ENCODE assay signal across 3 mouse cellular contexts in genomic region chr5:118653119-118653518, GRCm38 (mm10).
A peak's percentile ranks its signal among the peaks of the same experiment; 100 is the strongest.
DNase-seq lines count a peak whose midpoint lies in the region; TF ChIP-seq lines count a peak whose summit lies in the region.
"Not testable (repeated sequence)": the region's sequence is repeated elsewhere in the genome, so short reads cannot be mapped to it uniquely, and the experiment has no call there.

No protein-coding gene starts in this region.

- TF ChIP-seq EP300 in CH12.LX (IDR thresholded peaks at IDR 0.05; ENCODE audit: low read length), result not testable (repeated sequence)

- TF ChIP-seq CTCF in CH12.LX (conservative IDR thresholded peaks at IDR 0.05 in 1 of 2, IDR thresholded peaks at IDR 0.05 in 1 of 2; ENCODE audit: low read depth in 2 of 2, low read length in 2 of 2), result not testable (repeated sequence)

- dilution Hi-C loops in CH12.LX (cut with MboI; ENCODE audit: extremely low pct_ligation_motif_present, extremely low pct_unique_long_range_greater_than_20kb, low sequenced_read_pairs), result not testable (repeated sequence)

- not testable (repeated sequence) for TF ChIP-seq RAD21 in CH12.LX (IDR thresholded peaks at IDR 0.05; ENCODE audit: low read depth, low read length)

- TF ChIP-seq POLR2A in CH12.LX (IDR thresholded peaks at IDR 0.05; ENCODE audit: low read depth, low read length), result not testable (repeated sequence)

- in situ Hi-C loops in CH12.LX (cut with MboI; ENCODE audit: low pct_ligation_motif_present, low pct_unique_long_range_greater_than_20kb, low sequenced_read_pairs); ES-E14 (cut with MboI; ENCODE audit: low sequenced_read_pairs in 2 of 2, unreplicated experiment in 2 of 2): not testable (repeated sequence)

- not testable (repeated sequence) for H3K4me3 ChIP-seq in CH12.LX (replicated peaks in 1 of 3; ENCODE audit: low read depth in 2 of 3, low read length in 2 of 3, poor library complexity in 1 of 3); ES-E14 (ENCODE audit: insufficient read depth in 1 of 2, low read depth in 1 of 2, low read length in 2 of 2, poor library complexity in 1 of 2, severe bottlenecking in 1 of 2)

- not testable (repeated sequence) for H3K27me3 ChIP-seq in CH12.LX (replicated peaks)

- H3K4me2 ChIP-seq in CH12.LX (ENCODE audit: insufficient read depth, low read depth, poor library complexity, severe bottlenecking), result not testable (repeated sequence)

- not testable (repeated sequence) for DNase-seq in CH12.LX (ENCODE audit: extremely low read depth); ES-E14 (ENCODE audit: low read depth, low spot score)
- peak; percentile 65 for DNase-seq in adipocyte (ENCODE audit: low spot score)

- H3K4me1 ChIP-seq in CH12.LX (ENCODE audit: control insufficient read depth in 1 of 2, insufficient read depth in 2 of 2), result peaks cover 0 to 24% of the 10 kb centered on the region in 2 experiments; a peak in 2 of 4 replicates
- peaks cover 12 to 24% of the 10 kb centered on the region in 2 experiments; a peak in 2 of 4 replicates for H3K4me1 ChIP-seq in ES-E14 (ENCODE audit: control insufficient read depth in 2 of 2, insufficient read depth in 2 of 2, low read length in 2 of 2, poor library complexity in 1 of 2)

- not testable (repeated sequence) for H3K9ac ChIP-seq in CH12.LX (ENCODE audit: insufficient read depth, low read depth); ES-E14 (ENCODE audit: insufficient read depth, low read depth, low read length, poor library complexity, severe bottlenecking)

- H3K36me3 ChIP-seq in CH12.LX (replicated peaks in 1 of 2; ENCODE audit: control insufficient read depth in 1 of 2, insufficient read depth in 1 of 2, low read length in 1 of 2), result peaks cover 3 to 42% of the 10 kb centered on the region in 2 experiments
- H3K36me3 ChIP-seq in ES-E14 (ENCODE audit: control insufficient read depth, insufficient read depth, low read length, poor library complexity, severe bottlenecking), result not testable (repeated sequence)

- H3K27ac ChIP-seq in CH12.LX (ENCODE audit: insufficient read depth, low read depth); ES-E14 (ENCODE audit: insufficient read depth, low read depth, low read length, poor library complexity, severe bottlenecking): not testable (repeated sequence)

- not testable (repeated sequence) for H3K79me2 ChIP-seq in CH12.LX (replicated peaks; ENCODE audit: control insufficient read depth, extremely low read depth, insufficient read depth, poor library complexity, severe bottlenecking)

- not testable (repeated sequence) for H3K9me3 ChIP-seq in CH12.LX (replicated peaks; ENCODE audit: low read length); ES-E14 (ENCODE audit: control insufficient read depth, insufficient read depth, low read depth, low read length)

TF ChIP-seq in CH12.LX, 34 proteins besides CTCF, POLR2A, EP300 and RAD21:
- peak; percentile 30; the same call in 1 of the 2 replicates for TF ChIP-seq ZNF384 (IDR thresholded peaks at IDR 0.05; ENCODE audit: low read depth, low read length)
TF ChIP-seq in CH12.LX: peak in this region for 1; not testable (repeated sequence) for 33.

TF ChIP-seq in ES-E14, 5 proteins besides CTCF, POLR2A, EP300 and RAD21:
- peak; percentile 69; the same call in 1 of the 2 replicates for TF ChIP-seq ZNF384 (IDR thresholded peaks at IDR 0.05; ENCODE audit: low read depth, low read length)
TF ChIP-seq in ES-E14: peak in this region for 1; not testable (repeated sequence) for 4.
